Mouse (Mus musculus) urinary bladder, postnatal 4 days (tissue): ENCODE data around the gene Gm11541.

Experiments
- DNase-seq, 2 experiments: peaks; one replicate each; pipeline ENCODE4 v3.0.0; 2021 to 2022; ENCODE audit warnings: low spot score in 2 of 2

Gm11541 gene

GRCm38 (mm10) chr11:94704472-94704871 lies at the start of gene Gm11541:
Gene Gm11541 (minus strand): TSS chr11:94704499.
- DNase-seq, result no peak

GRCm38 (mm10) chr11:94752946-94753713 lies 48.8 kb upstream of the Gm11541 start:
- no peak for DNase-seq

- no peak for DNase-seq
Measured at GRCm38 (mm10) chr11:94741732-94742272, 37.5 kb upstream of the Gm11541 start, which contains the start of gene Cdc34b. Gene Cdc34b (plus strand): TSS chr11:94741782.

- no peak for DNase-seq
Measured at GRCm38 (mm10) chr11:94735746-94736145, 31.4 kb upstream of the Gm11541 start.

GRCm38 (mm10) chr11:94732773-94733172 lies 28.5 kb upstream of the Gm11541 start:
- no peak for DNase-seq

GRCm38 (mm10) chr11:94731229-94731628 lies 26.9 kb upstream of the Gm11541 start:
- DNase-seq, result no peak

- DNase-seq, result peak; percentile 37 to 78
Measured at GRCm38 (mm10) chr11:94730261-94730660, 26.0 kb upstream of the Gm11541 start.

GRCm38 (mm10) chr11:94729565-94729964 lies 25.3 kb upstream of the Gm11541 start:
- no peak for DNase-seq

- DNase-seq, result no peak
Measured at GRCm38 (mm10) chr11:94728545-94728944, 24.2 kb upstream of the Gm11541 start.

- no peak for DNase-seq
Measured at GRCm38 (mm10) chr11:94727306-94727705, 23.0 kb upstream of the Gm11541 start.

- DNase-seq, result no peak
Measured at GRCm38 (mm10) chr11:94719216-94719615, 14.9 kb upstream of the Gm11541 start.

GRCm38 (mm10) chr11:94718113-94718909 lies 14.0 kb upstream of the Gm11541 start:
- DNase-seq, result no peak

- no peak for DNase-seq
Measured at GRCm38 (mm10) chr11:94717239-94717638, 12.9 kb upstream of the Gm11541 start.

- no peak for DNase-seq
Measured at GRCm38 (mm10) chr11:94716754-94717153, 12.5 kb upstream of the Gm11541 start.

GRCm38 (mm10) chr11:94715622-94716021 lies 11.3 kb upstream of the Gm11541 start:
- no peak for DNase-seq

GRCm38 (mm10) chr11:94713246-94713860 lies 9.1 kb upstream of the Gm11541 start:
- DNase-seq, result no peak

GRCm38 (mm10) chr11:94704020-94704419 lies 279 bp downstream of the Gm11541 start:
- DNase-seq, result no peak

GRCm38 (mm10) chr11:94702216-94702610 lies 2.1 kb downstream of the Gm11541 start:
- no peak for DNase-seq

GRCm38 (mm10) chr11:94701401-94702215 lies 2.7 kb downstream of the Gm11541 start:
- DNase-seq, result no peak

GRCm38 (mm10) chr11:94699399-94699798 lies 4.9 kb downstream of the Gm11541 start:
- DNase-seq, result no peak
